Mouse (Mus musculus) gastrocnemius, postnatal 4 days (tissue): ENCODE measurements around the gene Ubash3a. TPM values are rescaled to one million over a fixed set of nuclear protein-coding genes. Genes with fewer than 3 reads are reported as not detected.

ENCODE experiments used
- DNase-seq, 2 experiments: peaks; one replicate each; pipeline ENCODE4 v3.0.0; 2021 to 2022; ENCODE audit warnings: low spot score in 2 of 2, mixed read lengths in 2 of 2
- total RNA-seq, 2 experiments: library from RNA; stranded (reverse); gene quantifications; 2 replicates each; pipeline ENCODE4 v1.2.3; 2021

Ubash3a gene
- total RNA-seq, 2 experiments from 2014 or later = 0.10 to 0.29 TPM

DNA sequence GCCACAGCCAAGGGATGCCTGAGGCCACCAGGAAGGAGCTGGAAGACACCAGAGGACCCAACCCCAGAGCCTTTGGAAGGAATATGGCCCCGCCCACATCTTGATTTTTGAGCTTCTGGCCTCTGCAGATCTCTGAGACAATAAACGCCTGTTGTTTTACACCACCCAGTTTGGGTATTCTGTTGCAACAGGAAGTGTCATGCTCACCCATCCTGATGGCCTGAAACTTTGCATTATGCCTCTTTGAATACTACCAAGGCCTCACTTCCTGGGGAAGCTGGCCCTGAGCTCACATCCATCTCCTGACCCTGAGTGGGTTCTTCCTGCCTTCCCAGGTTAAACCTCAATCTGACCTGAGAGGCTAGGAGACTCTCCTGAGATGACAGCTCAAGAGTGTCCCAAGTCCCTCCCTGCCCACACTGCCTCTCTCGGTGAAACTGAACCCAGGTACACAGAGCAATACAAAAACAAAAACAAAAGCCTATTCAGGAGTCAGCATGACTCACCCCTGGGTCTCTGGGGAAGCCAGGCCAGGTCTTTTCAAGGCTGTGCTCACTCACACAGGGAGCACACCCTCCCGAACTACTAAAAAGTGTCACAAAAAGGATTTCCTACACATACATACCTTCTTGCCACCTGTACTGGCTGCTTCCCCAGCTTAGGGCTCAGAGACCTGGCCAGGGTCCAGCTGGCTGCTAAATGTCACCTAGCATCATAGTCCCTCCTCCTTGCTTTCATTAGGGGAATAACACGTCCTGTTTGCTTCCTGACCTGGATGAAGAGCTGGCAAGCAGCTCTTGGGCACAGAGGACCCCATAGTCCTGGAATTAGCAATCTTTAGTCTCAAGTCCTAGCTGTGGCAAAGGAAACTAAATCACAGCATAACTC, 8.6 kb downstream of the Ubash3a start:
- DNase-seq = no peak

DNA sequence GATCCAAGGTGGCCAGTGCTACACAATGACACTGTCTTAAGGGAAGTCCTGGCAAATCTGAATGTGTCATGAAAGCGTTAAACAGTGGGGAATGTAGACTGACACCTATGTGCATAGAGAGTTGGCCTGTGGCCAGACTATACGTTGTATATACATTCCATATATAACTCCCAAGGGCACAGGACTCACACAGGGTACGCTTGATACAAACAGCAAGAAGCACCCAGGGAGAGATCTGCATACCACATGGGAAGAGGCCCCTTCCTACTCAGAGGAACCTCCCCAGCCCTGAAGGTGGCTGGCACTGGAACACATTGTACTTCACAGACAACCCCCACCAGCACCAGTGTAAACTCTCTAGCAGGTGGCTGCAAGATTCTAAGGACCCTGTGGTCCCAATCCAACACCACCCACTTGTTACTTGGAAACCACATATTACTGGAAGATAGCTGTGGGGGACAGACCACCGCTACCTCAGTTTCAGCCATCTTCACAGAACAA, 15.2 kb downstream of the Ubash3a start:
- DNase-seq = no peak

DNA sequence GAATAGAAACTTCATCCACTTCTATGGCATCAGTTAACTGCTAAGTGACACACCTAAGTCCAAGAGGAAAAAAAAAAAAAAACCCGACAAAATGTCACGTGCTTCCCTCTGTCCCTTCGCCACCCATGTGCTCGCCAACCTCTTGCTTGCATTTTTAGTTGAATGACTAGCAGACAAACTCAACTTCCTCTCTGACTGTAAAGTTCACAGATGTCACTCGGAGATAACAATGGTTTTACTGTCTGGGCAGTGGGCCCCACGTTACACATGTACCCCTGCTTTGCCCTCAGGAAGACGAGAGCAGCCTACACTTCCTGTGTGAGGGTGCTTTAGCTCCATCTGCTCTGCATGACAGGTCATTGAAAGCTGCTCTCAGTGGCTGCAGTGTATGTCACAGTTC, 16.2 kb downstream of the Ubash3a start:
- no peak for DNase-seq

DNA sequence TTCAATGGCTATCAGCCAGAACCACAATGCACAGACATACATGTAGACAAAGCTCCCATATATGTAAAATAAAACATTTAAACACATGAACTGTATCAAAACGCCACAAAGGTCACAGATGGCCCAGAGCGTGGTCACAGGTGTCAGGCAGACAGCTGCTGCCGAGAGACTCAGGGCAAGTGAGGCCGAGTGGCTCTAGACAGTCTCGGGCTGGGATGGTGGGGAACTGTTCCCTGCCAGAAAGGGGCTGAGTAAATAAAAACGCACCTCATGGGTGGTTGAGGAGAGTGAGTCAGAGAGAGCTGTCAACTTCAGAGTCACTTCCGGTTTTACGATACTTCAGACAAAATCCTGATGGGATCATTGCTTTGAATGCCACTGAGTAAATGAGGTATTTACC, 16.9 kb downstream of the Ubash3a start:
- DNase-seq = no peak

DNA sequence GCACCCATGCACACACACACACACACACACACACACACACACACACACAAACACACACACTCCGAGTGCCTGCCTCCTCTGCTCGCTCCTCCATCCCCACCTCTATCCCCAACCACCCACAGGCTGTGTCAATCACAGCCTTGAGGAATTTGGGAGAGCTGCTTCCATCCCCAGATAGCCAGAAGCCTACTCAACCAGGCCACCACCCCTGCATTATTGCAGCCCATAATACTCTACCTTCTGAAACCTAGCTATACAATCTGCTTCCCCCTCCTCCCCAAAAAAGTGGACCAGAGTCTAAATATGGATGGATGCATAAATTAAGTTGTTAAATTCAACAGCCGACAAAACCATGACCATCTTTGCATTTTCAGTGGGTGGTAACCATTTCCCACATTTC, 18.7 kb downstream of the Ubash3a start:
- DNase-seq = no peak

DNA sequence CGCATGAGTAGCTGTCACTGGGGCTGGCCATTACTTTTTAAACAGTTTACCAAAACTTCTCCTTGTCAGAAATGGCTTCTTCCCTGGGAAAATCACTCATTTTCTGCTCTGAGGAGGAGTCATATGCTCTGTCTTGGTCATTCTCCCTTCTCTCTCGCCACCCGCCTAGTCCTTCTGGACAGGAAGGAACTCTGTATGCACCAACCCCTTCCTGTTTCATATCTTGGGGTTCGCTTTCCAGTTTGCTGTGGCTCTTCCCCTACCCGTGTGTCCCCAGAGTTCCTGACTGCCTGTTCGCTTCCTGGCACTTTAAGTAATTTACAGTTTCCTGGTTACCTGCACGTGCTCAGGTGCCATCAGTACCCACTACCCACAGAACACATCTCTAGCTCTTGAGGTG, 19.3 kb downstream of the Ubash3a start:
- DNase-seq = no peak

DNA sequence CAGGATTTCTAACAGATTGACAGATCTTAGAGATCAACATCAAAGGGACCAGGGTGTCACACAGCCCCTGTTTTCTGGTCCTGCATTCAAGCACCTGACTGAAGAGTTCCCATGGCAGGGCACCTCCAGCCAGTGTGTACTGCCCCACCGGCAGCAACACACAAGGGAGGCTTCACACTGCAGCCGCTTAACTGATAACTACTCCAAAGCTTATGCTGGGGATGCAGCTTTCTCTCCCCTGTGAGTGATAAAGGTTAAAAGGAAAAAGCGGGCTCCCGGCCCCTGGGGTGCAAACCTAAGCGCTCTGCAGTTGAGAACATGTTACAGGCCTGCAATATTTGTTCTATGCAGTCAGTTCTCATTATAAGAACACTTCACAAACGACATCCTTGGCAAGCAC, 24.1 kb downstream of the Ubash3a start:
- DNase-seq = no peak

DNA sequence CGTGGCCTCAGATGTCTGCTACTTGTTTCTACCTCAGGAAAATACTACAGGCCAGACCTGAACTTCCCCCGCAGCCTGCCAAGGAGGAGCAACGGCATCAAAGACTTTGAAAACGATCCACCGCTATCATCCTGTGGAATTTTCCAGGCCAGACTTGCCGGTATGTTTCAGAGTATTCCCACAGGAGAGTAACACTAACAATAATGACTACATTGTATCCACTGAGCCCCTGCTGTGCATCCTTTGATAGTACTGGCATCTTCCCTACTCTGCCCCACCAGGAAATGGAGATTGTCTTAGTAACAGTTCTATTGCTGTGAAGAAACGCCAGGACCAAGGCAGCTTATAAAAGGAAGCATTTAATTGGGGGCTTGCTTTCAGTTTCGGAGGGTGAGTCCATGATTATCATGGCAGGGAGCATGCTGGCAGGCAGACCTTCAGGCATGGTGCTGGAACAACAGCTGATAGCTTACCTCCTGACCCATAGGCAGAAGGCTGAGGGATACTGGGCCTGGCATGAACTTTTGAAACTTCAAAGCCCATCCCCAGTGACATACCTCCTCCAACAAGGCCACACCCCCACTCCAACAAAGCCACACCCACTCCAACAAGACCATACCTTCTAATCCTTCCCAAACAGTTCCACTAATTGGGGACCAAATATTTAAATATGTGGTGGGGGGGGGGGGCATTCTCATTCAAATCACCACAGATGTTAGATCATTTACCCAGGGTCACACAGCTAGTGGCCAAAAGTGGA, 24.8 kb downstream of the Ubash3a start:
- DNase-seq = no peak

DNA sequence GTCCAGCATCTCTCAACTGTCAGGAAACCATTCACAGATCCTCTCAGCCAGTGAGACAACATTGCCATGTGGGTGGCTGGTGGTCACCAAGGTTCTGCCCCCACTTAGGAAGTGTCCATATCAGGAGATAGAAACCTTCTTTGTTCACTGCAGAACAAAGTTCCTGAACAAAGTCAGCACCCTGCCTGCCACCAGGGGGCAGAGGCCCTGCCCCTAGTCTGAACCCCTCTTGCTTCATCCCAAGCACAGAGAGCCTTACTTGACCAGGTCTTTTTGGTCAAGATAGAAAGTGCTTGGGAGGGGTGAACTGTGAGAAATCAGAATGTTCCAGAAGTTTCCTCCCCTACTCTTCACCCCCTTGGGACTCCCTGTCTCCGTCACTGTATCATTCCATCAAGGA, 28.2 kb downstream of the Ubash3a start:
- DNase-seq = no peak

DNA sequence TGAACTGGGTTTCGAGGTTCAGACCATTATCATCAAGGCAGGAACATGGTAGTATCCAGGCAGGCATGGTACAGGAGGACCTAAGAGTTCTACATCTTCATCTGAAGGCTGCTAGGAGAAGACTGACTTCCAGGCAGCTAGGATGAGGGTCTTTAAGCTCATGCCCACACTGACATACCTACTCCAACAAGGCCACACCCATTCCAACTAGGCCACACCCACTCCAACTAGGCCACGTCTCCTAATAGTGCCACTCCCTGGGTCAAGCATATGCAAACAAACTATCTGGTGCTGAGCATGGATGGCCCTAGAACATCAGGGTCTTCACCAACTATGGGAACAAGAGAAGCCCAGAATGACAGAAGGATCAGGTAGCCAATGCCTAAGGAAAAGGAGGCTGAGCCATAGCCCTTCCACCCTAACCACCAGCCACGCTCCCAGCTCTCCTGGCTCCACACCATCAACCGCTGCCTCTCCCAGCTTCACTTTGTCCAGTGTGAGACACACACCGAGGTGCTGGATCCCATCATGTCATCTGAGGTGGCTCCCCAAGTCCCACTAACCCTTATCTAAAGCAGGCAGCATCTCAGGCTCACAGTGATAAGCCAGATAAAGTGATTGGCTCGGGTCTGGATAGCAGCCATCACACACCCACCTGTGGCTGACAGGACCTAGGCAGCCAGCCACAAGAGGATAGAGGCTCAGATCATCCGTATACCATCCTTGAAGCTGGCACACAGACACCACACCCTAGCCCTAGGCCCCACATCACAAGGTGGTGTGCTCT, 30.8 kb downstream of the Ubash3a start:
- no peak for DNase-seq

DNA sequence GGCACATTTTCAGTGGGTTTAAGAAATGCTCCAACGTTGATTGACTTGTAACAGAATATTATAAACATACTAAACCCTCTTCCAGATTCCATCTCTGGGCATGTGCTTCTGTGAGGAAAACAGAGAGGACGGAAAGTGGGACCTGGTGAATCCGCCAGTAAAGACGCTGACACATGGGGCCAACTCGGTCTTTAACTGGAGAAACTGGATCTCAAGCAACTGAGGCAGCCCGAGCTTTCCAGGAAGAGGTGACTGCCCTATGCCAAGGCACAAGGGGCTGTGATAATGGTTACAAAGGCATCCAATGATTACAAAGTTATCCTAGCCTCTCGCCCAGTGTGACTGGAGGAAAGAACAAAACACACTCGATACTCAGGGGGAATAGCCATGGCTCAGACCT, 33.5 kb downstream of the Ubash3a start:
- no peak for DNase-seq

DNA sequence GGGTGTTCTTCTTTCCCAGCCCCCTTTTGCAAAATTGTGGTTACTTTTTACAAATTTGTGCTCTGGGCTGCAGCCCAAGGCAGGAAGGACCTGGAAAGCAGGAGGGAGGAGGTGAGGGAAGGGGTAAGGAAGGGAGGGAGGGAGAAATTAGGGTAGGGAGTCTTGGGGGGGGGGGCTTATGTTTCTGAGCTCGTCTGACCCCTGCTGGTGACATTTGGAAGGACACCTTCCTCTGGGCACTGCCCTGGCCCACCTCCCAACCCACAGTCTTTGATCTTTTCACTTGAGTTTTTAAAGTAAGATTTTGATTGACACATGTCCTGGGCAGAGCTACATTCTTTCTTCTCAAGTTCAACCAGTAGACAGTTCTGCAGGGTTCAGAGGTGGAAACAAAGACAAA, 35.1 kb downstream of the Ubash3a start:
- no peak for DNase-seq

DNA sequence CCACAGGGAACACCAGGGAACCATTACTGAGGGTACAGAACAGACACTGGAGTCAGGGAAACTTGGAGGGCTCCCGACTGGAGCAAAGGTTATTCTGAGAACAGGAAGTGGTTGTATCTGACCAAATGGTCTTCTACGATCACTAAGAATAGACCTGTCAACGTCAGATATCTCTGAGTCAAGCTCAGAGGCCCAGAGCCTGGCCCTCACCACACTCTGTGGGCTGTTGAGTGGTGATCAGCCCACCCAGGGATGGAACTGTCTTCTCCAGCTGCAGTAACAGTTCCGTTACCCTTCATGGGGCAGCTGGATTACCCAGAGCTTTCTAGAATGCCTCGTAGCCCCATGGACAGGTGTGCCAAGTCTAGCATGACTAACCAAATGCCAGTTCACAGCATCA, 37.6 kb downstream of the Ubash3a start:
- no peak for DNase-seq

DNA sequence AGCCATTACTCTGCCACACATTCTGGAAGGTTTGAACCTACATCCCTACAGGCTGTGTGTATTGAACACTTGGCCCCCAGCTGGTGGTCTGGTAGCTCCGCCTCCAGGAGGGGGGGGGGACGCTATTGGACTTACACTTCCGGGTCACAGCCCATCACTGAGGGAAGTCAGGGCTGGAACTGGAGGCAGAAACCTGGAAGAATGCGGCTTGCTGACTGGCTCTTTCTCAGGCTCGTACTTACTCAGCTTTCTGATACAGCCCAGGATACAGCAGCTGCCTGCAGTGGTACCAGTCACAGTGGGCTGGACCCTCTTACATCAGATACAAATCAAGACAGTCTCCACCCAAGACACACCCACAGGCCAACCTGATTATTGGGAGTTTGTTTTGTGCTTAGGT, 39.5 kb downstream of the Ubash3a start:
- DNase-seq = no peak

DNA sequence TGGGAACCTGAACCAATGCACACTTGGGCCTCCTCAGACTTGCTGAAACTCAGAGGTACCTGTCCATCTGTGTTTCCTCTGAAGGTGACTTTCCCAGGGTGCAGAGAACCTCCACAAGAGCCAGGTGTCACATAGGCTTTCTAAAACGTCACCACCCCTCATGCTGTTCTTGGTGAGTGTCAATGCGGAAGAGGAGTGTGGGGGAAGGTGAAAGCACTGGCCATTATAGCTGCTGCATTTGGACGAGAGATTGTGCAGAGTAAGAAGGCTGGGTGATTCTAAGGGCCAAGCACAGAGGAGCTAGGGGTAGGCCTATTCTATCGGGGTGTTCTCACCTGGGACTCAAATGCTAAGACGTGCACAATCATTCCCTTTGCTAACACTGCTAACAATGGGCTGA, 46.3 kb downstream of the Ubash3a start:
- no peak for DNase-seq

DNA sequence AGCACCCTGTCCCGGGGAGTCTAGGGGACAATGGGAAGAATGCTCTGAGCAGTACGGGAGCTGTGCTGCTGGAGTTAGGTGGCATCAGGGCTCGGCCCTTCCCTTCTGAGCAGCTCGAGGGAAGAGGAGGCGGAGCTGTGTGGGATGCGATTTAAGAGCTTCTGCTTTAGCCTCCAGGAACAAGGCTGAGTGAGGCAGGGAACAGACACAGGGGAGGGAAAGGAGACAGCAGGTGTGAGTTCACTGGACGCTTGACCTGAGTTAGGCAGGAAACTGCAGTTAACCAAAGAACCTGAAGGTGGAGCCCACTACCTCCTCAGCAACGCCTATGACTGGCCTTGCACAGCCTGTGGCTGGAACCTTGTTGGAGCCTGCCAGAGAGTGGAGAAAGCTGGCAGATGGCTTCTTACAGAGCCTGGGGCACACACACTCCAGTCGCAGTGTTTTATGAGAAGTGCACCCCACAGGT, 46.8 kb downstream of the Ubash3a start:
- peak in 1 of 2 experiments; percentile 76 for DNase-seq

DNA sequence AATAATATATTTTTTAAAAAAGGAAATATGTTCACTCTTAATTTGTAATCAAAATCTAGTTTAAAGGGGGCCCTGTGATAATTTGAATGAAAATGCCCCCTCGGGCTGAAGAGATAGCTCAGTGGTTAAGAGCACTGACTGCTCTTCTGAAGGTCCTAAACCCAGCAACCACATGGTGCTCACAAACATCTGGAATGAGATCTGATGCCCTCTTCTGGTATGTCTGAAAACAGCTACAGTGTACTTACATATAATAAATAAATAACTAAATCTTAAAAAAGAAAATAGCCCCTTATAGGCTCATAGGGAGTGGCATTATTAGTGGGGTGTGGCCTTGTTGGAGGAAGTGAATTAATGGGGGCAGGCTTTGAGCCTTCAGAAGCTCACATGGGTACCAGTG, 49.5 kb downstream of the Ubash3a start:
- no peak for DNase-seq

DNA sequence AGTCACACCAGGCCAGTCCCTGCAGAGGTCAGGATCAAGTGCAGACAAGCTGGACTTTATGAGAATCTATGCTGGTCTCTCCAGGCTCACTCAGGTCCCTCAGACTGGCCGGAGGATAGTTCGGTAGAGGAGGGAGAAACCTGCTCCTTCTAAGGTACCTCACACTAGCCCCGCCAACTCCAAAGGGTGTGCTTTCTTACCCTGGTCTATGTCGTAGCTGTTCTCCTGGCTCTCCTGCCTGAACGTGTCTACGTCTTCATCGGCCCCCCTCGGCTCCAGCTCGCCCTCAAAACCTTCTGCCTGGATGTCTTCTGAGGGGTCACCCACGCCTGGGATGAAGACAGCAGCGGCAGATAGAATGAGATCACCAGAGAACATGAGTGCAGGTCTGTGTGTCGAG, 50.2 kb downstream of the Ubash3a start:
- no peak for DNase-seq

DNA sequence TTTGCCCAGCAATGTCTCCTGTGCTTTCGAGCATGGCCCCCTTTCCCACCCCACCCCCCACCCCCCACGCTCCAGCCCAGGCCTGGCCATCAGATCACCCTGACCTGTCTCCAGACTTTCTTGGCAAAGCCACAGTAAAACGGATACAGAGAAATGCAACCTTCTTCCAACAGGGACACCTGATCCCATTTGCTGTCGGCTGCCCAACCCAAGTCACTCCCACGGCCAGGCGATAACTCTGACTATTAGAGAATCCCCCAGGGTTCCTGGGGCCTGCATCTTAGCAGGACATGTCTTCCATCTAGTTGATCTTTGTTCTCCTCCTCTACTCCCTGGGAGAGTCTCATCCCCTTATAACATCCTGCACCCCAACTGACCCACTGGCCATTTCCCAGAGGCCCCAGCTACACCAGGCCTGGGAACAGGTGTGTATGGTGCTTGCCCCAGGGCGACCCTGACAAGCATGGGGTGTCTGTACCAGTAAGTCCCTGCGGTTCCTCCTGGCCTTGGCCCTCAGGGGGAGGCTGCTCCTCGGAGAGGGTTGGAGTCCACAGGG, 50.7 kb downstream of the Ubash3a start:
- DNase-seq = no peak

DNA sequence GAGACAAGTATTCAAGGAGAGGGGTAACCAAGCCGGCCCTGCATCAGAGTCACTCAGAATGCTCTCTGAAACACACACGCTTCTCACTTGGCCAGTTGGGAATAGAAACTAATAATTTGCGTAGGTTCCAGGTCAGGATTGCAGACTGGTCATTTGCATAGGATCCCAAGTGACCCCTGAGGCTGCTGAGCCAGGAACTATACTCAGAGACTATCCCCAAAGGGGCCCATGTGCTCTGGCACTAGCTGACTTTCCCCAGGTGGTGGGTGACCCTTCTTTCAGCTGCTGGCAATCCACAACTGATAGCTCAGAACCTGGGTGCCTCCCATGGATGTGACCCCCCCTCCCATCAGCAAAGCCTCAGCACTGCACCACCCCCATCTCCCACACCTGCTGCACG, 51.5 kb downstream of the Ubash3a start:
- DNase-seq = no peak

DNA sequence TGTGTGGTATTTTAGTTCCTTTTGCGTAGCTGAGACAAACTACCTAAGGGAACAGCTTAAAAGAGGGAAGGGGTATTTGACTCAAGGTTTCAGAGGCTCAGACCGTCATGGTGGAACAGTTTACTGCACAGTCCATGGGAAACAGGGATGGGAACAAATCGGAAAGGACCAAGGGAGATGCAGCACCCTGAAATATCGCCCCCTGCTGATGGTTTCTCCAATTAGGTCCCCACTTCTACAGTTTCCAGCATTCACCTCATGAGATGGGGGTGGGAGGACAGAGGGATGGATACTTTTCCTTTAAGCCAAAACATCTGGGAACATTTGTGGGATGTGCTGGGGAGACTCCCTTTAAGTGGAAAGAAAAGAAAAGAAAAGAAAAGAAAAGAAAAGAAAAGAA, 52.2 kb downstream of the Ubash3a start:
- DNase-seq = no peak
